Mouse (Mus musculus): ENCODE results near the gene Llph. TPM values are rescaled to one million over a fixed set of nuclear protein-coding genes. Genes with fewer than 3 reads are reported as not detected.

Gene Llph
- total and polyA plus RNA-seq, 3 experiments, result 75.9 to 237 (median 103) TPM

DNA sequence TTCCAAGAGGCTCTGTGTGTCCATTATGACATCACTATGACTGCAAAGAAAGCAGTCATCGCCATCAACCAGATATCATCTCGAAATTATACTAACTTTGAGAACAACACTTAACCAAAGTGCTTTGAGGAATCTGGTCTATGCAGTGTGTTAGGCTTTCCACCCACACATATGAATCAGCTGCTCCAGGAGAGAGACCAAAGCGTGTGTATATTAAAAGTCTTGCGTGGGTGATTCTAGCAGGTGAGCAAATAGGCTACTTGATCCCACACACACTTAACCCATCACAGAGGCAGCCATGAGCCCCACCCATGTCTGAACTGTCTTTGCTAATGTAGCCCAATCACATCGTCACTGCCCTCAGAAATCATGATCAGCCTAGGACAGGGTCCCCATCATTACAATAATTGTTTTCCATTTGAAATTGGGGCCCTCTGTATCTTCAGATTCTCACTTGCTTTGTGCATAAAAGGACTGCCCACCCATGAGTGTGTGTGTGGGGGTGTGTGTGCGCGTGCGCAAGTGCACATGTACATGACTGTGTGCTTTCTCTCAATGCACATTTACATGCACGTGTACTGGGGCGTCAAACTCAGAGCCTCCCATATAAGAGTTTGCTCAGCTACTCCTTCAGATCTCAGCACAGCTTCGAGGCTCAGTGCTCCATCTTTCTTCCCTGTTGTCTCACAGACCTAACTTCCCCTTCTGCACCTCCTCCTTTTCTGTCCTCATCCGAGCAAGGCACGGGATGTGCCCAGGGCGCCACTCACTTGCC, 29.6 kb upstream of the Llph start:
- no peak for DNase-seq (ENCODE audit: extremely low read depth)
- H3K4me1 ChIP-seq (ENCODE audit: control insufficient read depth in 1 of 2, insufficient read depth in 2 of 2), result peaks cover 5 to 6% of the 10 kb centered on the region in 2 experiments
- no peak overlapping the region for H3K9ac ChIP-seq (ENCODE audit: insufficient read depth, low read depth)
- no peak overlapping the region for H3K4me3 ChIP-seq (replicated peaks in 1 of 3; ENCODE audit: low read depth in 2 of 3, low read length in 2 of 3, poor library complexity in 1 of 3)
- dilution Hi-C loops (cut with MboI; ENCODE audit: extremely low pct_ligation_motif_present, extremely low pct_unique_long_range_greater_than_20kb, low sequenced_read_pairs) (no loop called here), in situ Hi-C loops (cut with MboI; ENCODE audit: low pct_ligation_motif_present, low pct_unique_long_range_greater_than_20kb, low sequenced_read_pairs) (no loop called here)
- no peaks in the 10 kb centered on the region for H3K36me3 ChIP-seq (replicated peaks in 1 of 2; ENCODE audit: control insufficient read depth in 1 of 2, insufficient read depth in 1 of 2, low read length in 1 of 2)
- H3K27me3 ChIP-seq (replicated peaks), result no peaks in the 10 kb centered on the region
- no peak overlapping the region for H3K27ac ChIP-seq (ENCODE audit: insufficient read depth, low read depth)
- no peak for TF ChIP-seq CHD1 (IDR thresholded peaks at IDR 0.05; ENCODE audit: low read depth, low read length)
- TF ChIP-seq JUN (IDR thresholded peaks at IDR 0.05; ENCODE audit: insufficient read depth, low read depth, low read length), result no peak
- no peak for TF ChIP-seq RAD21 (IDR thresholded peaks at IDR 0.05; ENCODE audit: low read depth, low read length)
- no peak for TF ChIP-seq ZNF384 (IDR thresholded peaks at IDR 0.05; ENCODE audit: low read depth, low read length)
- TF ChIP-seq PAX5 (IDR thresholded peaks at IDR 0.05; ENCODE audit: low read length), result no peak
- no peak for TF ChIP-seq SMC3 (IDR thresholded peaks at IDR 0.05; ENCODE audit: low read depth, low read length)
- no peak for TF ChIP-seq UBTF (IDR thresholded peaks at IDR 0.05; ENCODE audit: low read depth, low read length)
- no peak for TF ChIP-seq ETS1 (conservative IDR thresholded peaks at IDR 0.05; ENCODE audit: low read depth, low read length)
- no peak overlapping the region for H3K4me2 ChIP-seq (ENCODE audit: insufficient read depth, low read depth, poor library complexity, severe bottlenecking)
- no peaks in the 10 kb centered on the region for H3K79me2 ChIP-seq (replicated peaks; ENCODE audit: control insufficient read depth, extremely low read depth, insufficient read depth, poor library complexity, severe bottlenecking)
- H3K9me3 ChIP-seq (replicated peaks; ENCODE audit: low read length), result peaks cover 9% of the 10 kb centered on the region

- dilution Hi-C loops (cut with MboI; ENCODE audit: extremely low pct_ligation_motif_present, extremely low pct_unique_long_range_greater_than_20kb, low sequenced_read_pairs) (no loop called here), in situ Hi-C loops (cut with MboI; ENCODE audit: low pct_ligation_motif_present, low pct_unique_long_range_greater_than_20kb, low sequenced_read_pairs) (no loop called here)
- Histone ChIP-seq H3K27me3 (replicated peaks) (peaks cover under 1% of the 10 kb centered on the region), H3K9me3 (replicated peaks; ENCODE audit: low read length) (peaks cover 3% of the 10 kb centered on the region), H3K36me3 (replicated peaks in 1 of 2; ENCODE audit: control insufficient read depth in 1 of 2, insufficient read depth in 1 of 2, low read length in 1 of 2) (peaks cover 0 to 2% of the 10 kb centered on the region in 2 experiments), H3K27ac (ENCODE audit: insufficient read depth, low read depth) (peak within 1 kb of the TSS; percentile 35), H3K4me2 (ENCODE audit: insufficient read depth, low read depth, poor library complexity, severe bottlenecking) (peak within 1 kb of the TSS; percentile 33), H3K4me3 (replicated peaks in 1 of 3; ENCODE audit: low read depth in 2 of 3, low read length in 2 of 3, poor library complexity in 1 of 3) (peak within 1 kb of the TSS; percentile 34 to 65 (median 55)), H3K9ac (ENCODE audit: insufficient read depth, low read depth) (peak within 1 kb of the TSS; percentile 50), H3K4me1 (ENCODE audit: control insufficient read depth in 1 of 2, insufficient read depth in 2 of 2) (peaks cover 9 to 10% of the 10 kb centered on the region in 2 experiments), H3K79me2 (replicated peaks; ENCODE audit: control insufficient read depth, extremely low read depth, insufficient read depth, poor library complexity, severe bottlenecking) (no peaks in the 10 kb centered on the region)
- TF ChIP-seq HCFC1 (IDR thresholded peaks at IDR 0.05; ENCODE audit: low read depth, low read length) (no peak), POLR2A (IDR thresholded peaks at IDR 0.05; ENCODE audit: low read depth, low read length) (peak; percentile 23; the same call in 1 of the 2 replicates), NRF1 (IDR thresholded peaks at IDR 0.05; ENCODE audit: low read depth, low read length) (peak; percentile 40; the same call in 1 of the 2 replicates), ZC3H11A (IDR thresholded peaks at IDR 0.05; ENCODE audit: low read depth, low read length) (no peak), USF1 (IDR thresholded peaks at IDR 0.05; ENCODE audit: low read depth, low read length) (peak; percentile 57), ZKSCAN1 (IDR thresholded peaks at IDR 0.05; ENCODE audit: borderline replicate concordance, low read depth, low read length) (no peak), MAX (IDR thresholded peaks at IDR 0.05; ENCODE audit: low read length) (peak; percentile 35; the same call in 1 of the 2 replicates), BHLHE40 (IDR thresholded peaks at IDR 0.05; ENCODE audit: low read depth, low read length) (0 out of 2 replicates have a peak, but pooled peaks have one; percentile 13)
- DNase-seq (ENCODE audit: extremely low read depth), result no peak
These were observed 25.5 kb upstream of the Llph start, which contains the start of gene Tmbim4 for GRCm38 (mm10) chr10:120201131-120201921. TSS of gene Tmbim4 (plus strand) at chr10:120201590.
